Mouse (Mus musculus): ENCODE measurements around the gene Csnk2a2. TPM values are rescaled to one million over a fixed set of nuclear protein-coding genes. Genes with fewer than 3 reads are reported as not detected.

Csnk2a2 gene
- total RNA-seq, 2 experiments from 2014 or later: 52.5 to 59.4 TPM

GRCm38 (mm10) chr8:95411309-95411972 is 78.4 kb downstream of the Csnk2a2 start:
- peak; percentile 43 for DNase-seq

GRCm38 (mm10) chr8:95409518-95409917 is 80.3 kb downstream of the Csnk2a2 start:
- peak; percentile 33 for DNase-seq

GRCm38 (mm10) chr8:95401091-95401490 is 88.7 kb downstream of the Csnk2a2 start:
- no peak for DNase-seq

- DNase-seq: no peak
Observed at GRCm38 (mm10) chr8:95399131-95399530, 90.7 kb downstream of the Csnk2a2 start.

GRCm38 (mm10) chr8:95397201-95397600 is 92.6 kb downstream of the Csnk2a2 start:
- DNase-seq: no peak

GRCm38 (mm10) chr8:95396752-95397151 is 93.1 kb downstream of the Csnk2a2 start:
- DNase-seq: no peak

Other genes with a start within 250 kb of the Csnk2a2 start
- gene Cngb1, start 183.5 kb downstream of the Csnk2a2 start, total RNA-seq (2021): 1 to 10 TPM; 1.1 to 1.9 TPM
- gene Tepp, start 179.5 kb downstream of the Csnk2a2 start, total RNA-seq (2021): not detected
- gene Zfp319, start 158.1 kb downstream of the Csnk2a2 start, total RNA-seq (2021): 10 to 100 TPM; 12.5 to 14.3 TPM
- 10 to 100 TPM; 20.2 to 22.4 TPM for gene Usb1, start 157.8 kb downstream of the Csnk2a2 start, total RNA-seq (2021)
- gene Mmp15, start 137.8 kb downstream of the Csnk2a2 start, total RNA-seq (2021): 100 to 1,000 TPM; 146 to 149 TPM
- gene Cfap20, start 55.2 kb downstream of the Csnk2a2 start, total RNA-seq (2021): 10 to 100 TPM; 66.9 to 72.9 TPM
- gene Ccdc113, start 44.0 kb upstream of the Csnk2a2 start, total RNA-seq (2021): under 1 TPM; 0.69 to 0.81 TPM
- not detected for gene Prss54, start 86.3 kb upstream of the Csnk2a2 start, total RNA-seq (2021)
- 1 to 10 TPM; 4.4 to 6.0 TPM for gene Gins3, start 143.4 kb upstream of the Csnk2a2 start, total RNA-seq (2021)
- gene Ndrg4, start 186.9 kb upstream of the Csnk2a2 start, total RNA-seq (2021): 100 to 1,000 TPM; 324 to 340 TPM
- gene Setd6, start 225.8 kb upstream of the Csnk2a2 start, total RNA-seq (2021): 10 to 100 TPM; 13.9 to 14.7 TPM

All from heart, postnatal 4 days (tissue).